Mouse (Mus musculus) embryonic facial prominence, embryonic 15.5 days (tissue): ENCODE data around the gene Skida1. TPM values are rescaled to one million over a fixed set of nuclear protein-coding genes. Genes with fewer than 3 reads are reported as not detected.

Experiments
- ATAC-seq: fragments of 200-750 bp; cut with Nextera tagmentation; 2 replicates; pipeline ENCODE4 v1.8.0; 2017; ENCODE audit warnings: low read depth, moderate TSS enrichment; ENCODE audit not compliant: insufficient number of reproducible peaks, low FRiP score, low TSS enrichment
- H3K27ac ChIP-seq: fragments of 300-500 bp; sonication (generic); replicated peaks from 2 replicates; pipeline ENCODE4 v1.5.1; 2015; ENCODE audit warnings: mild to moderate bottlenecking, inconsistent platforms
- H3K27me3 ChIP-seq: fragments of 300-500 bp; sonication (generic); 2 replicates; pipeline ENCODE4 v1.6.1; 2015; ENCODE audit warnings: inconsistent platforms
- H3K36me3 ChIP-seq: fragments of 300-500 bp; sonication (generic); 2 replicates; pipeline ENCODE4 v1.6.1; 2015; ENCODE audit warnings: mild to moderate bottlenecking, inconsistent platforms
- H3K4me1 ChIP-seq: fragments of 300-500 bp; sonication (generic); 2 replicates; pipeline ENCODE4 v1.6.1; 2015; ENCODE audit warnings: inconsistent platforms
- H3K4me2 ChIP-seq: fragments of 300-500 bp; sonication (generic); replicated peaks from 2 replicates; pipeline ENCODE4 v1.6.1; 2015; ENCODE audit warnings: mild to moderate bottlenecking, inconsistent platforms
- H3K4me3 ChIP-seq: fragments of 300-500 bp; sonication (generic); replicated peaks from 2 replicates; pipeline ENCODE4 v1.5.1; 2015; ENCODE audit warnings: mild to moderate bottlenecking, inconsistent platforms
- H3K9ac ChIP-seq: fragments of 300-500 bp; sonication (generic); 2 replicates; pipeline ENCODE4 v1.6.1; 2015; ENCODE audit warnings: inconsistent platforms
- H3K9me3 ChIP-seq: fragments of 300-500 bp; sonication (generic); replicated peaks from 2 replicates; pipeline ENCODE4 v1.6.1; 2016; ENCODE audit warnings: inconsistent platforms
- WGBS: fragments of 180-500 bp; shearing (Covaris S2); methylation state at CpG from one replicate; pipeline ENCODE4 v1.1.7; 2015; 5-methylcytosine and 5-hydroxymethylcytosine counted together
- polyA plus RNA-seq: library from polyadenylated mRNA; unstranded; fragments of >200 nt; fragmentation: Nextera tagmentation; extraction: Ambion mirVana; gene quantifications from 2 replicates; pipeline ENCODE4 v1.2.1, GENCODE M21; 2015

The Skida1 gene
- polyA plus RNA-seq, 1 experiment from 2014 or later: 5.7 TPM

GRCm38 (mm10) chr2:18053951-18054530, 5.2 kb upstream of the Skida1 start:
- ATAC-seq: no peak
- Histone ChIP-seq H3K36me3 (no peaks in the 10 kb centered on the region), H3K27me3 (no peaks in the 10 kb centered on the region), H3K4me3 (no peak overlapping the region), H3K9ac (no peak overlapping the region), H3K4me1 (peaks cover 26% of the 10 kb centered on the region), H3K4me2 (peak overlapping the region; percentile 19; the same call in 1 of the 2 replicates), H3K9me3 (no peaks in the 10 kb centered on the region), H3K27ac (no peak overlapping the region)
- WGBS: 24% methylated on average over 2 of the region's 2 CpGs

DNA sequence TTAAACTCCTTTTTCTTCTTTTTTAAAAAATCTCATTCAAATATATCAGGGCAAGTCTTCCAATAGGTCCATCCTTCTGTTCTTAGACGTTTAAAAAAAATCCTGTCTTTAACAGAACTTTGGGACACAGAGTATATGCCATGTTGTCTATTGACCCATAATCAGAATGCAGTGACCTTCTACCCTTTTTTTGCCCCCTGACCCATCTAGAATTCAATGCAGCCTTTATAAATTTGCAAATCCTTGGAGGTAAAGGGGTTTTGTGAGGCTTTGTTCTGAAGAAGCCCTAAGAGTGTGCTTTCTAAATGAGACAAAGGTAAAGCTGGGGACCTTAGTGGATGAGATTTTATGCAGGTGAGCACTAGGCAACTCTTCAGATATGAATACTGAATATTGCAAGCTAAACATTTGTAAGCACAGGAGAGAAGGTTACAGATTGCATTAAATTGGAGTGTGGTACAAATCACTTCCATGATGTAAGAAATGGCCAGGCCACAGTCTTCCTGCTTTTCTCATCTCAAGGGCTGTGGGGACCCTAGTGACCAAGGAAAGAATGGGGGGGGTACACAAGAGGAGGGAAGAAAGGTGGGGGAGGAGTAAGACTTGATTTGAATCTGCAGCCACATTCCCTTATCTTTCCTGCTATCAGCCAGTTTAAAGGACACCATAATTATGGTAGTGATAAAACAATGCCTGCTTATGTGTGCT, 4.5 kb upstream of the Skida1 start:
- no peak overlapping the region for H3K27ac ChIP-seq

DNA sequence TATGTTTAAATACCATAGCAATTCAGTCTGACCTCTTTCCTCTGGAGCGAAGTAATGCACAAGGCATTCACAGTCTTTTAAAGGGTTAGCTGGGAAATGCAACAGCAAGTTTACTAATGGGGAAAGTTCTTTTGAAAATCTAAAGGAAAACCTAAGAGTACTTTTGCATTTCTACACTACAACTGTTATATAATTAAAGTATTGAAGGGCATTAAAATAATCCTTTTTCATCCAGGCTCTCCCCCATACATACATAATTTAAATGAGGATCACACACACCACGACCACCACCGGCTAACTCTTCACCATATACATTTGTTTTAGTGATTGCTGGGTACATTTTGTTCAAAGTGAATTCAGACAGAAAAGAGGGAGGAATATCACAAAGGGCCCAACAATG, 3.7 kb upstream of the Skida1 start:
- peaks cover 26% of the 10 kb centered on the region for H3K4me1 ChIP-seq
- H3K9ac ChIP-seq: no peak overlapping the region
- no peaks in the 10 kb centered on the region for H3K27me3 ChIP-seq
- ATAC-seq: no peak
- H3K9me3 ChIP-seq: no peaks in the 10 kb centered on the region
- H3K4me3 ChIP-seq: no peak overlapping the region
- no peak overlapping the region for H3K4me2 ChIP-seq
- 72% methylated on average over 3 of the region's 3 CpGs for WGBS
- no peak overlapping the region for H3K27ac ChIP-seq
- H3K36me3 ChIP-seq: no peaks in the 10 kb centered on the region

More for the DNA sequence above, 4.5 kb upstream of the Skida1 start:
- no peaks in the 10 kb centered on the region for H3K27me3 ChIP-seq
- no peak for ATAC-seq
- H3K9me3 ChIP-seq: no peaks in the 10 kb centered on the region
- no peak overlapping the region for H3K9ac ChIP-seq
- peaks cover 26% of the 10 kb centered on the region for H3K4me1 ChIP-seq
- H3K4me2 ChIP-seq: no peak overlapping the region
- no peak overlapping the region for H3K4me3 ChIP-seq
- 63% methylated on average over 1 of the region's 1 CpGs for WGBS
- H3K36me3 ChIP-seq: no peaks in the 10 kb centered on the region

DNA sequence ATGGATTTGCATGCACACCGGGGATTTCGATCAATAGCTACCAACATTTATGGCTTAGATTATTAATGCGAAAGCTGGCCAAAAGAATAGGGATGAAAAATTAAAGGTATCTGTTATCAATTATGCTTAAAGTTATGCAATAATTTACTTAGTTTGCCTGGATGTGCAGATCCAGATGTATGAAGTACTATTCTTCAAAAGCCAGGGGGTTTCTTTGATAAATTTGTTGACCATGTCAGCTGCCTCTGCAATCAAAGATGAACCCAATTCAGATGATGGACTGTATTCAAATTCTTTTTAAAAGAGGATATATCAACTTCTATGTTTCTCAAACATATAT, 3.0 kb upstream of the Skida1 start:
- no peak overlapping the region for H3K4me3 ChIP-seq
- no peaks in the 10 kb centered on the region for H3K27me3 ChIP-seq

GRCm38 (mm10) chr2:18051026-18051830, 2.4 kb upstream of the Skida1 start:
- Histone ChIP-seq H3K9me3 (no peaks in the 10 kb centered on the region), H3K4me2 (peak overlapping the region; percentile 73), H3K27me3 (no peaks in the 10 kb centered on the region), H3K4me3 (peak overlapping the region; percentile 79), H3K4me1 (peaks cover 31% of the 10 kb centered on the region), H3K9ac (no peak overlapping the region), H3K27ac (peak overlapping the region; percentile 99), H3K36me3 (no peaks in the 10 kb centered on the region)
- no peak for ATAC-seq
- WGBS: 26% methylated on average over 11 of the region's 11 CpGs

More for the DNA sequence above, 3.0 kb upstream of the Skida1 start:
- H3K4me2 ChIP-seq: no peak overlapping the region
- no peak overlapping the region for H3K9ac ChIP-seq
- no peaks in the 10 kb centered on the region for H3K36me3 ChIP-seq
- H3K27ac ChIP-seq: no peak overlapping the region
- WGBS: 53% methylated on average over 3 of the region's 3 CpGs
- ATAC-seq: no peak
- peaks cover 26% of the 10 kb centered on the region for H3K4me1 ChIP-seq
- H3K9me3 ChIP-seq: no peaks in the 10 kb centered on the region

DNA sequence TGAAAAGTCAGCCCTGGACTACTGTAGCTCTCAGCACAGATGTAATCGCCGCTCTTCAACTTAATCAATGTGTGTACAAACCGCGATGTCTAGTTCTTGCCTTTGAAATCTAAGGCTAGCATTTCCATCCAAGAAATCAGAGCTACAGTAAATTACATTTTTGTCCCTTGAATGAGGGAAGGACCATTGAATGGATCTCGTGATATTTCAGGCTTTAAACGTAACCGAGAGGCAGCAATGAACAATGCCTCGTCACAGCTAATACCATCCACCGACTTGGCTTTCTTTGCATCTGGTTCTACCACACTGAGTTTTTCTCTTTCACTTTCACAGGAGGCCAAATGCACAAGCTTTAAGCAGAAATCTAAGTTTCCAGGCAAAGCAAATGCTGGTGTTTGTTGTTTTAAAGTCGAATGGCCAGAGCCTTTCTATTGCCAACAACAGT, 1.7 kb upstream of the Skida1 start:
- Histone ChIP-seq H3K4me3 (peak overlapping the region; percentile 79), H3K9me3 (no peaks in the 10 kb centered on the region), H3K27me3 (no peaks in the 10 kb centered on the region), H3K9ac (no peak overlapping the region), H3K4me2 (peak overlapping the region; percentile 73), H3K27ac (peak overlapping the region; percentile 99), H3K4me1 (peaks cover 37% of the 10 kb centered on the region), H3K36me3 (no peaks in the 10 kb centered on the region)
- WGBS: 13% methylated on average over 10 of the region's 10 CpGs
- ATAC-seq: no peak

GRCm38 (mm10) chr2:18050018-18050417, 1.2 kb upstream of the Skida1 start:
- H3K27me3 ChIP-seq: no peaks in the 10 kb centered on the region
- peak overlapping the region; percentile 73 for H3K4me2 ChIP-seq
- H3K9ac ChIP-seq: 0 out of 2 replicates have a peak overlapping the region, but pooled peaks have one; percentile 39
- H3K27ac ChIP-seq: peak overlapping the region; percentile 99
- no peaks in the 10 kb centered on the region for H3K36me3 ChIP-seq
- no peak for ATAC-seq
- peaks cover 36% of the 10 kb centered on the region for H3K4me1 ChIP-seq
- 27% methylated on average over 2 of the region's 2 CpGs for WGBS
- peak overlapping the region; percentile 79 for H3K4me3 ChIP-seq
- no peaks in the 10 kb centered on the region for H3K9me3 ChIP-seq

GRCm38 (mm10) chr2:18049279-18049821, 499 bp upstream of the Skida1 start:
- ATAC-seq: no peak
- 5% methylated on average over 11 of the region's 11 CpGs for WGBS

GRCm38 (mm10) chr2:18047646-18048452, 1.0 kb downstream of the Skida1 start:
- Histone ChIP-seq H3K9me3 (no peaks in the 10 kb centered on the region), H3K4me1 (peaks cover 42% of the 10 kb centered on the region), H3K4me3 (peak overlapping the region; percentile 79), H3K4me2 (peak overlapping the region; percentile 73), H3K27me3 (no peaks in the 10 kb centered on the region), H3K36me3 (no peaks in the 10 kb centered on the region), H3K27ac (peak overlapping the region; percentile 99), H3K9ac (peak overlapping the region; percentile 96)
- peak; percentile 79 for ATAC-seq
- under 1% methylated on average over 70 of the region's 70 CpGs for WGBS

More at GRCm38 (mm10) chr2:18049279-18049821, 499 bp upstream of the Skida1 start:
- Histone ChIP-seq H3K9ac (peak overlapping the region; percentile 39), H3K27ac (peak overlapping the region; percentile 99), H3K4me3 (peak overlapping the region; percentile 79), H3K4me1 (peaks cover 35% of the 10 kb centered on the region), H3K27me3 (no peaks in the 10 kb centered on the region), H3K36me3 (no peaks in the 10 kb centered on the region), H3K4me2 (peak overlapping the region; percentile 73), H3K9me3 (no peaks in the 10 kb centered on the region)

DNA sequence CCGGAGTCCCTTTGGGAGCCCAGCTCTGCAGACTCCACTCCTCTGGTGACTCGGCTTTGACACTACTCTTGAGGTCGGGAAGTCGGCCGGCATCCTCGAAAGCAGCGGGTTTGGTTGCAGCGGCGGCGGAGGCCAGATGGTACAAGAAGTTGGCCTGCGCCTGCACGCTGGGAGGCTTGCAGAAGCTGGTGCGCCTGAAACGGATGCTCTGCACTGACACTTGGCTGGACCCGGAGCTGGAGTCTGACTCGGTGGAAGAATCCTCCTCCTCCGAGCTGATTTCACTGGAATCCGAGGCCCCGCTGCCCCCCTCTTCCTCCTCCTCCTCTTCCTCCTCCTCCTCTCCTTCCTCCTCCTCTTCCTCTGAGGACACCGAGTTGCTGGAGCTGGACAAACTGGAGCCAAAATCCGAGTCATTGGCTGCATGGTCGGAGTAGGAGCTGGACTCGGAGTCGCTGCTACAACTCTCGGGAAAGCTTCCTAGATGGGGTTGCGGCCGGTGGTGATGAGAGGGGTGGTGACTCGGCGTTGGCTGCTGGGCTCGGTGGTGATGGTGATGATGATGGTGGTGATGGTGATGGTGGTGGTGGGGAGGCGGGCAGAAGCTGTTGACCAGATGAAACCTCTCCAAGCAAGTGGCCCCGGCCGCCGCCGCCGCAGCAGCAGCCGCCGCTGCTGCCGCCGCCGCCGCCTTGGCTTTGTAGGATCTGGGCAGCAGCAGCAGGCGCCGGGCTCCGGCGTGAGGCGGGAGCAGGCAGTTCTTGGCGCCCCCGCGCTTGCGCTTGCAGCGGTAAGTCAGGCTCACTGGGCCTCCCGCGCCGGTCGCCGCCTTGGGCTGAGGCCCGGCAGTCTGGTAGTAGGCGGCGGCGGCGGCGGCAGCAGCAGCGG, 1.8 kb downstream of the Skida1 start:
- Histone ChIP-seq H3K36me3 (no peaks in the 10 kb centered on the region), H3K4me3 (peak overlapping the region; percentile 79), H3K27me3 (no peaks in the 10 kb centered on the region), H3K9me3 (no peaks in the 10 kb centered on the region), H3K4me1 (peaks cover 49% of the 10 kb centered on the region), H3K27ac (peak overlapping the region; percentile 99), H3K4me2 (peak overlapping the region; percentile 73), H3K9ac (peak overlapping the region; percentile 96)
- under 1% methylated on average over 64 of the region's 64 CpGs for WGBS
- 0 out of 2 replicates have a peak, but pooled peaks have one; percentile 41 for ATAC-seq
